Mouse (Mus musculus) small intestine, adult 2 months (tissue): ENCODE measurements around the gene Gm20388.

Source experiments
- CTCF ChIP-seq: fragments of 200-500 bp; IDR thresholded peaks from 2 replicates; pipeline ENCODE4 v1.5.1; 2012; ENCODE audit warnings: low read depth, mild to moderate bottlenecking, control low read depth, inconsistent platforms, low read length, moderate library complexity, mixed read lengths; ENCODE audit not compliant: insufficient replicate concordance, insufficient read length; ENCODE audit errors: extremely low read depth
- POLR2A ChIP-seq: fragments of 200-500 bp; IDR thresholded peaks from 2 replicates; pipeline ENCODE4 v1.6.1; 2012; ENCODE audit warnings: low read depth, mild to moderate bottlenecking, control low read depth, inconsistent platforms, low read length, moderate library complexity

DNA sequence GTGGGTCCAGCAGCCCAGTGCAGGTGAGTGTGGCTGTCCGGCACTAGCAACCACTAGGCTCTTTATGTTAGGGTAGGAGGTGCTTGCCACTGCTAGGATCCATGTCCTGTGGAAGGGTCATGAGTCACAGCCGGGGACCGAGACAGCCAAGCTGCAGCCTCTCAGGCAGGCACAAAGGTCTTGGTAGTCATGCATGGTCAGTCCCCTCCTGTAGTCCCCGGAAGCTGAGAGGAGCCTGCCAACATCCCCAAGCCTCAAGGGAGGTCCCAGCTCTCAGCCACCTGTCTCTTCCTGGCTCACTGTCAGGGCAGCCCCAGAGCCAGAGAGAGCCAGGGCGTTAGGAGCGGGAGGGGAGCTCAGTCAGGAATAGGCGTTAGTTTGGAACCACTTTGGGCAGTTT is 836.6 kb downstream of the Gm20388 start:
- TF ChIP-seq CTCF (no peak), POLR2A (no peak)
